Mouse (Mus musculus) heart, adult 11 months (tissue): ENCODE measurements around the gene Chd8.
"Not testable (repeated sequence)": the region's sequence is repeated elsewhere in the genome, so short reads cannot be mapped to it uniquely, and the experiment has no call there.

Experiments
- DNase-seq: peaks from one replicate; pipeline ENCODE4 v3.0.0; 2022

Chd8 gene

DNA sequence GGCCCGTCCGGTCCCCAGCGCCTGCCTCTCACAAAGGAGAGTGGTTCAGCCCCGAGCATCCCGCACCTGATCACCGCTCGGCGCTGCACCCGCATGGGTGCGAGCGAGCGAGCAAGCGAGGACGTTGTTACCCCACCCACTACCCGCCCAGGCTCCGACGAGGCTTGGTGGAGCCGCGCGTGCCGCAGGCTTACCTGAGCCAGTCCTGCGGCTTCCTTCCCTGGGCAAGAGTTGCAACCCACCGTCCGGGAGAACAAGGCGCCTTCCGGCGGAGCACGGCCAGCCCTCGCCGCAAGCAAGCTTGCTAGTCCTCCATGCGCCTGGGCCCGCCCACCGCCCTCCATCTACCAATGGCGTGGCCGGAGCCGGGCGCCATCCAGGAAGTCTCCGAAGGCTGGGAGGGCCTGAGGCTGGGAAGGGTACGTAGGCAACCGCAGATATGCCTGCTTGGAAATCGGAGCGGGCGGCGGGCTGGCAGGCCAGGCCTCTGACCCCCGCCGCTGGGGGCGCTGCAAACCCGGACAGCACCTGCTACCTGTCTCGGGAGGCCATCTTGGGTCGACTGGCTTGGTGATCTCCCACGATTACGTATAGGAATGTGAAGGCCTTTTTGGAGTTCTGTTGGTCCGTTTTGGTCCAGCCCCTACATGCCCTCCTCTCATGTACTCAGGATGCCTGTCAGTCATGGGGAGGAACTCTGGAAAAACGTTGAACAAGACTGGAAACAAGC, at the start of gene Chd8:
TSS of gene Chd8 (minus strand) at position 297 of the 730 bp plus-strand sequence.
- DNase-seq = peak; percentile 100

DNA sequence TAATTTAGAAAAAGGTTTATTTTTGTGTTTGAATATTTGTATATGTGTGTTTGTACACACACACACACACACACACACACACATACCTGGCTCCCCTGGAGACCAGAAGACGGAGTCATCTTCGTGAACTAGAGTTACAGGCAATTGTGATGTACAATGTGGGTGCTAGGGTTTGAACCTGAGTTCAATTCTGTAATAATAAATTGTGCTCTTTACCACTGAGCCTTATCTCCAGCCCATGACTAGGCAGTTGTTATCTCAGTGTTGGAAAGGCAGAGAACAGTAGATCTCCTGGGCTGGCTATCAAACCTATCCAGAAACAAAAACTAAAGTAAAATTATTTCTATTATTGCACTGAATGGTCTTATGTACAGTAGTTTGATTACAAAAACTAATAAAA, 48.5 kb upstream of the Chd8 start:
- DNase-seq = no peak

- DNase-seq = peak; percentile 99
Observed at GRCm38 (mm10) chr14:52304644-52305271, 47.2 kb upstream of the Chd8 start, which contains the start of gene Mettl3. Gene Mettl3, minus strand, starts transcription at chr14:52305128.

DNA sequence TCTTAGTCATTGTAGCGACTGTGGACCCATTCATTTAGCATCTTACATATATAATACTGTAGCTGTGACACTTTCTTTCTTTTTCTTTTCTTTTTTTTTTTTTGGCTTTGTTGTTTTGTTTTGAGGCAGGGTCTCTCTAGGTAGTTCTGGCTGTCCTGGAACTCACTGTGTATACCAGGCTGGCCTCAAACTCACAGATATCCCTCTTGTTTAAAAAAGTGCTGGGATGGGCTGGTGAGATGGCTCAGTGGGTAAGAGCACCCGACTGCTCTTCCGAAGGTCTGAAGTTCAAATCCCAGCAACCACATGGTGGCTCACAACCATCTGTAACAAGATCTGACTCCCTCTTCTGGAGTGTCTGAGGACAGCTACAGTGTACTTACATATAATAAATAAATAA, 45.9 kb upstream of the Chd8 start:
- DNase-seq = not testable (repeated sequence)

- peak; percentile 69 for DNase-seq
Observed at GRCm38 (mm10) chr14:52295558-52296264, 38.1 kb upstream of the Chd8 start.

DNA sequence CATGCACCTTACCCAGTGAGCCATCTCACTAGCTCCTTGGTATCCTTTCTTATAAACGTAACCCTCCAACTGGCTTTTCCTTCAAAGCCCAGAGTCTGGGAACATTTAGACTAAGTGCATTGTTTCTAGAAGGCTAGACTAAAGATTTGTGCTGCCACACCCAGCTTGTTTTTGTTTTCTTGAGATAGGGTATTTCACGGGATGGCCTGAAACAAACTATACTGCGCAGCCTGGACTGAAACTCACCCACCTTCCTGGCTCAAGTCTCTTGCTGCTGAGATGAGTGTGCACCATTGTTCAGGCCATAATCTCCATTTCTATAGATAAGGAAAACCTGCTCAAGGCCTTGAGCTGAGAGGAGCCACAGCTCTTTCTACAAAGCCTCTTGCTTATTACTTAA, 26.6 kb upstream of the Chd8 start:
- DNase-seq = peak; percentile 31

GRCm38 (mm10) chr14:52283629-52284028, 26.0 kb upstream of the Chd8 start:
- peak; percentile 4 for DNase-seq

DNA sequence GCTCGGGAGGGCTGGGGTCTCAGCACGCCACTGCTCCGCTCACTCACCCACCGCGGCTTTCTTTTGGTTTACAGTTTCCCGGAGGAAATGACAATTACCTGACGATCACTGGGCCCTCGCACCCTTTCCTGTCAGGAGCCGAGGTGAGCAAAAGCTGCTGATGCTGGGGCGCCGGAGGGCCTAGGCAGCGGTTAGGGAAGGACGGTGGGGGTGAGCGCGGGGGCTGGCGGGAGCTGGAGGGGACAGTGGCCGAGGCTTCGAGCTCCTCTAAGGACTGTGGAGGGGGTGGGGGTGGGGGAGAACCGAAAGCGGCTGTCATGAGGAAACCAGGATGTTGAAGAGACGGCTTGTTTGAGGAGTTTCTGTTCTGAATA, 22.2 kb upstream of the Chd8 start:
- no peak for DNase-seq

- DNase-seq = peak; percentile 100
Observed at GRCm38 (mm10) chr14:52278932-52279746, 21.6 kb upstream of the Chd8 start, which contains the start of the genes Tox4 and Rab2b. Gene Tox4, plus strand, starts transcription at chr14:52279146. Gene Rab2b, minus strand, starts transcription at chr14:52279545.

- no peak for DNase-seq
Observed at GRCm38 (mm10) chr14:52277210-52277609, 19.6 kb upstream of the Chd8 start.

- DNase-seq = no peak
Observed at GRCm38 (mm10) chr14:52272781-52273180, 15.2 kb upstream of the Chd8 start.

- peak; percentile 77 for DNase-seq
Observed at GRCm38 (mm10) chr14:52256311-52257175, 1.0 kb downstream of the Chd8 start.

- peak; percentile 58 for DNase-seq
Observed at GRCm38 (mm10) chr14:52246129-52246528, 11.5 kb downstream of the Chd8 start.

- no peak for DNase-seq
Observed at GRCm38 (mm10) chr14:52244690-52245042, 12.9 kb downstream of the Chd8 start.

- peak; percentile 100 for DNase-seq
Observed at GRCm38 (mm10) chr14:52244041-52244689, 13.4 kb downstream of the Chd8 start.

DNA sequence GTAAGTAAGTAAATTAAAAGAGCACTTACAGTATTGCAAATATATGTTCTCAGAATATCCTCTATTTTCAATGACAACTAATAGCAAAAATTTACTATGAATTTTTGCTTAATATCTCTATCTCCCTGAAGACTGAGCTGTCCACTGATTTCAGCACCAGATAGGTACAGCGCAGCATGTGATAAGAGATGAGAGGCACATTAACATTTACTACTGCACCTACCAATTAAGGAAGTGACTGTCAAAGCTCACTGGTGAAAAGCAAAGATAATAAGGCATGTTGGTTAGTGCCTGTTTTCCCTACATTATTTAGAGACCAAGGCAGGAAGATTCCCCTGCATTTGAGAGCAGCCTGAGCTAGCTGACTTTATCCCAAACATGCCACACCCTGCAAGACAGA, 21.4 kb downstream of the Chd8 start:
- DNase-seq = no peak

DNA sequence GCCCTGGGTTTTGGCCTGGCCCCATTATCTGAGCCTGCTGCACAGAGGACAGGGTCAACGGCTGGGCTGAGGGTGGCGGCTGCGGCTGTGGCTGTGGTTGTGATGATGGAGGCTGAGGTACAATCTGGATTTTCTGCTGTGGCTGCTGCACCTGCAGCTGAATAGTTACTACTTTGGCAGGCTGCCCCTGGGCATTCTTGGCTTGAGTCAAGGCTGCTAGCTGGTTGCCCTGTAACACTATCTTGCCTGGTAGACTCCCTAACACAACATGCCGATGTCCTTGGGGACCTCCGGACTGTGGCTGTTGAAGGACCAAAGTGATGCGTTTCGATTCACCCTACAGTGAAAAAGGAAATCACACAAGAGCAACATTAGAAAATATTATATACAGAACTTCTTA, 22.4 kb downstream of the Chd8 start:
- peak; percentile 95 for DNase-seq

DNA sequence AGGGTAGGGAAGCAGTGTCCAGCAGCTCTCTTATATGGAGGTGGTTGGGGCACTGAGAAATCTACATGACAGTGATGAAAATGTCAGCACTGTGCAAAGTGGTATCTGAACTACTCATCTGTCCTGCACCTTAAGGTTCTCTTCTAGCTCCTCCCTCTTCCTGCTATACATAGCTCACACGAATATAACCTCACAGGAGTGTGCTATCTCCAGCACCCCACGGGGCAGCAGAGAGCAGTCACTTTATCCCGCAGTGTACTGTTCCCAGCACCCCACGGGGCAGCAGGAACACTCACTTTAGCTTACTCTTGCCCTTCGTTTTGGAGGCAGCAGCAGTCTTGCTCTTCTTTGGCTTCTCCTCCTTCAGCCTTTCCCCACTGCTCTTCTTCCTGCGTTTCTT, 25.3 kb downstream of the Chd8 start:
- DNase-seq = no peak

- no peak for DNase-seq
Observed at GRCm38 (mm10) chr14:52225972-52226371, 31.6 kb downstream of the Chd8 start.

- DNase-seq = no peak
Observed at GRCm38 (mm10) chr14:52217261-52217660, 40.3 kb downstream of the Chd8 start.

GRCm38 (mm10) chr14:52199412-52199811, 58.2 kb downstream of the Chd8 start:
- no peak for DNase-seq
